Mouse (Mus musculus) thymus, adult 2 months (tissue): ENCODE data around the gene Acap1.

ENCODE experiments used
- CTCF ChIP-seq: fragments of 200-500 bp; IDR thresholded peaks from 2 replicates; pipeline ENCODE4 v1.5.1; 2012; ENCODE audit warnings: mild to moderate bottlenecking, control low read depth, low read length, moderate library complexity, borderline replicate concordance; ENCODE audit not compliant: control insufficient read depth, poor library complexity, insufficient read depth; ENCODE audit errors: extremely low read depth
- POLR2A ChIP-seq: fragments of 200-500 bp; IDR thresholded peaks from 2 replicates; pipeline ENCODE4 v1.6.1; 2012; ENCODE audit warnings: mild to moderate bottlenecking, low read length, control low read depth, moderate library complexity; ENCODE audit not compliant: control insufficient read depth, poor library complexity, insufficient read depth; ENCODE audit errors: extremely low read depth

- no peak for TF ChIP-seq POLR2A
- no peak for TF ChIP-seq CTCF
Measured at GRCm38 (mm10) chr11:69936714-69937347, 41.5 kb upstream of the Acap1 start.
